Mouse (Mus musculus) A20 (cell line): ENCODE measurements at regions not wholly inside any gene's neighbourhood (a gene's known extent, or its start where the extent isn't known, plus 50 kb on each side); places are given as distances from the start of the nearest gene placed in this dataset.

ENCODE experiments used
- DNase-seq: peaks from one replicate; pipeline ENCODE4 v3.0.0-alpha.2; 2011; ENCODE audit warnings: low read depth, low spot score

GRCm38 (mm10) chr13:18063677-18064076, 70.5 kb upstream of the Yae1d1 start:
- DNase-seq: no peak

- DNase-seq: no peak
Measured at GRCm38 (mm10) chr13:18060265-18060664, 67.1 kb upstream of the Yae1d1 start.

DNA sequence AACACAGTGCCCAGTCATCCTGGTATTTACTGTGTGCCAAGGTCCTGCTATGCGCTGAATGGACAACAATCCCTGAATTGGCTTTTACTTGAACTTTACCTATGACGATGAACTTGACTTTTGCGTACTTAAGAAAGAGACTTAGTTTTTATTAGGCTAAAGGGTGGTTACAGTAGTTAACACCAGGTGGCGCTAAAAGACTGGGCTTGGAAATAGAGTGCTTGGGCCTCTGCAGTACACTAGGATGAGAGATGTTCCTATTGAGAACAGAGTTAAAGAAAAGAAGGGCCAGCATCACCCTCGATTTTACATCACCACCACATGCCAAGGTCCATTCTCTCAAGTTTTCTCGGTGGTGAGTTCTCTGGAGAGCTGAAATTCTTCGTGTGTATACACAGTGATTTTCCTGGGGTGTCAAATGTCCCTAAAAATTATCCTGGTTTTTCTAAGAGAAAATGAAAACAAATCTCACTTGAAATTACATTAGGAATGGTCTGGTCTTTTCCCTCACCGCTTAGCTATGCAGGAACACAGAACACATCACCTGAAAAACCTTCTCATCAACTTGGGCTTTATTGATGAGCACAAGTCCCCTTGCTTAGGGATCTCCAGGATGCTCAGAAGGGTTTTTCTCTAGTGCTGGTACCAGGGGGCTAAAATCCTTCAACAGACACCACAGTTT, 64.2 kb upstream of the Yae1d1 start:
- peak; percentile 56 for DNase-seq

DNA sequence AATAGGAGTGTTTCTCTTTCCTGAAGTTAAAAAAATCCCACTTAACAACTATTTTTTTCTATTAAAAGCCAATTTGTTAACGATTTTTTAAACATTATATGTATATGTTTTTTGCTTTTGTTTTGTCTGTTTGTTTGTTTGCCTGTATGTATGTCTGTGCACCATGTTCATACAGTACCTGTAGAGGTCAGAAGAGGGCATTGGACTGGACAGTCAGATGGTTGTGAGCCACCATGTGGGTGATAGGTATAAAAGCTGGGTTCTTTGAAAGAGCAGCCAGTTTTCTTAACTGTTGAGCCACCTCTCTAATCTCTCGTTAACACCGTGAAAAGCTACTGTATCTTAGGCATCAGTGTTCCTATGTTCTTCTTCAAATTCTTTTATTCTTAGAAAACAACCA, 63.7 kb upstream of the Yae1d1 start:
- no peak for DNase-seq

- no peak for DNase-seq
Measured at GRCm38 (mm10) chr13:18043154-18043553, 50.0 kb upstream of the Yae1d1 start.
